Mouse (Mus musculus) erythroblast, embryonic 14.5 days (primary cell): ENCODE data around the gene Ankrd54. TPM values are rescaled to one million over a fixed set of nuclear protein-coding genes. Genes with fewer than 3 reads are reported as not detected.
A peak's percentile ranks its signal among the peaks of the same experiment; 100 is the strongest.
"Not testable (repeated sequence)": the region's sequence is repeated elsewhere in the genome, so short reads cannot be mapped to it uniquely, and the experiment has no call there.

ENCODE experiments used
- H3K27me3 ChIP-seq: 2 replicates; pipeline ENCODE4 v1.6.1; 2012; ENCODE audit warnings: inconsistent platforms; ENCODE audit not compliant: control insufficient read depth
- H3K36me3 ChIP-seq: 2 replicates; pipeline ENCODE4 v1.6.1; 2012; ENCODE audit warnings: mild to moderate bottlenecking, inconsistent platforms; ENCODE audit not compliant: control insufficient read depth
- H3K4me1 ChIP-seq: 2 replicates; pipeline ENCODE4 v1.6.1; 2012; ENCODE audit warnings: inconsistent platforms; ENCODE audit not compliant: control insufficient read depth
- H3K4me3 ChIP-seq: replicated peaks from 2 replicates; pipeline ENCODE3; 2012; ENCODE audit warnings: moderate library complexity, mild to moderate bottlenecking, inconsistent platforms
- H3K9me3 ChIP-seq: 2 replicates; pipeline ENCODE4 v1.6.1; 2012; ENCODE audit warnings: low read length, inconsistent platforms, mixed read lengths; ENCODE audit not compliant: control insufficient read depth
- GATA1 ChIP-seq: IDR thresholded peaks from 2 replicates; pipeline ENCODE4 v1.6.1; 2012; ENCODE audit warnings: low read length, inconsistent platforms, mixed read lengths
- TAL1 ChIP-seq: IDR thresholded peaks from 3 replicates; pipeline ENCODE4 v1.6.1; 2012; ENCODE audit warnings: low read length, inconsistent platforms, mixed read lengths
- polyA plus RNA-seq: library from polyadenylated mRNA; stranded (reverse); fragments of >175 nt; gene quantifications from 2 replicates; pipeline ENCODE4 v1.2.3, GENCODE M21; 2012

Ankrd54 gene
- polyA plus RNA-seq, 1 experiment: 13.6 TPM

- H3K9me3 ChIP-seq: no peaks in the 10 kb centered on the region; the same call in 1 of the 2 replicates
- peaks cover 43% of the 10 kb centered on the region for H3K27me3 ChIP-seq
- H3K4me1 ChIP-seq: peaks cover 34% of the 10 kb centered on the region
- TF ChIP-seq TAL1 (no peak), GATA1 (no peak)
- no peak overlapping the region for H3K4me3 ChIP-seq
- peaks cover 9% of the 10 kb centered on the region; the same call in 1 of the 2 replicates for H3K36me3 ChIP-seq
These were observed 23.8 kb downstream of the Ankrd54 start for GRCm38 (mm10) chr15:79038853-79039252.

- Histone ChIP-seq H3K4me1 (peaks cover 34% of the 10 kb centered on the region), H3K9me3 (no peaks in the 10 kb centered on the region; the same call in 1 of the 2 replicates), H3K27me3 (peaks cover 40% of the 10 kb centered on the region), H3K36me3 (peaks cover 9% of the 10 kb centered on the region; the same call in 1 of the 2 replicates), H3K4me3 (peak overlapping the region; percentile 37)
- TF ChIP-seq TAL1: no peak
- no peak for TF ChIP-seq GATA1
These were observed 24.4 kb downstream of the Ankrd54 start for GRCm38 (mm10) chr15:79038331-79038730.

GRCm38 (mm10) chr15:79037913-79038328, 24.8 kb downstream of the Ankrd54 start:
- peak overlapping the region; percentile 37 for H3K4me3 ChIP-seq
- peaks cover 9% of the 10 kb centered on the region; the same call in 1 of the 2 replicates for H3K36me3 ChIP-seq
- H3K27me3 ChIP-seq: peaks cover 36% of the 10 kb centered on the region
- H3K4me1 ChIP-seq: peaks cover 31% of the 10 kb centered on the region
- H3K9me3 ChIP-seq: no peaks in the 10 kb centered on the region; the same call in 1 of the 2 replicates
- TF ChIP-seq GATA1: no peak
- TF ChIP-seq TAL1: no peak

- H3K4me1 ChIP-seq: peaks cover 39% of the 10 kb centered on the region
- H3K4me3 ChIP-seq, H3K36me3 ChIP-seq: not testable (repeated sequence)
- H3K9me3 ChIP-seq: peaks cover 17% of the 10 kb centered on the region; the same call in 1 of the 2 replicates
- H3K27me3 ChIP-seq: peaks cover 60% of the 10 kb centered on the region
These were observed 30.8 kb downstream of the Ankrd54 start for GRCm38 (mm10) chr15:79031908-79032307.

GRCm38 (mm10) chr15:79030551-79031435, 31.9 kb downstream of the Ankrd54 start:
- Histone ChIP-seq H3K4me3 (peak overlapping the region; percentile 67), H3K4me1 (peaks cover 39% of the 10 kb centered on the region), H3K36me3 (no peaks in the 10 kb centered on the region; the same call in 1 of the 2 replicates), H3K27me3 (peaks cover 71% of the 10 kb centered on the region), H3K9me3 (peaks cover 17% of the 10 kb centered on the region; the same call in 1 of the 2 replicates)
- TF ChIP-seq TAL1: no peak

- Histone ChIP-seq H3K9me3 (peaks cover 17% of the 10 kb centered on the region; the same call in 1 of the 2 replicates), H3K36me3 (no peaks in the 10 kb centered on the region; the same call in 1 of the 2 replicates), H3K4me3 (peak overlapping the region; percentile 67), H3K4me1 (peaks cover 39% of the 10 kb centered on the region), H3K27me3 (peaks cover 82% of the 10 kb centered on the region)
- TF ChIP-seq GATA1: no peak
- TF ChIP-seq TAL1: no peak
These were observed 33.0 kb downstream of the Ankrd54 start for GRCm38 (mm10) chr15:79029519-79030241.

GRCm38 (mm10) chr15:79028823-79029484, 33.7 kb downstream of the Ankrd54 start:
- peaks cover 17% of the 10 kb centered on the region; the same call in 1 of the 2 replicates for H3K9me3 ChIP-seq
- peaks cover 39% of the 10 kb centered on the region for H3K4me1 ChIP-seq
- H3K4me3 ChIP-seq: peak overlapping the region; percentile 67
- H3K27me3 ChIP-seq: peaks cover 87% of the 10 kb centered on the region
- TF ChIP-seq GATA1 (no peak), TAL1 (no peak)
- H3K36me3 ChIP-seq: no peaks in the 10 kb centered on the region

GRCm38 (mm10) chr15:79028237-79028738, 34.4 kb downstream of the Ankrd54 start, which contains the start of gene H1f0:
Gene H1f0 (plus strand): TSS chr15:79028450.
- peaks cover 39% of the 10 kb centered on the region for H3K4me1 ChIP-seq
- H3K4me3 ChIP-seq: peak within 1 kb of the TSS; percentile 67
- H3K36me3 ChIP-seq: no peaks in the 10 kb centered on the region
- peaks cover 17% of the 10 kb centered on the region; the same call in 1 of the 2 replicates for H3K9me3 ChIP-seq
- no peak for TF ChIP-seq TAL1
- no peak for TF ChIP-seq GATA1
- peaks cover 90% of the 10 kb centered on the region for H3K27me3 ChIP-seq
